Mouse (Mus musculus) C2C12 (cell line): Measurements from ENCODE around the gene Eppin. TPM values are rescaled to one million over a fixed set of nuclear protein-coding genes. Genes with fewer than 3 reads are reported as not detected.
A peak's percentile ranks its signal among the peaks of the same experiment; 100 is the strongest.
"Not testable (repeated sequence)": the region's sequence is repeated elsewhere in the genome, so short reads cannot be mapped to it uniquely, and the experiment has no call there.

ENCODE experiments used
- H3K27me3 ChIP-seq: one replicate; pipeline ENCODE4 v1.6.1; 2011; ENCODE audit not compliant: control insufficient read depth, insufficient read depth, insufficient read length
- H3K36me3 ChIP-seq: one replicate; pipeline ENCODE4 v1.6.1; 2011; ENCODE audit not compliant: control insufficient read depth, insufficient read depth
- H3K4me3 ChIP-seq: one replicate; pipeline ENCODE4 v1.5.1; 2011; ENCODE audit warnings: mild to moderate bottlenecking, control low read depth; ENCODE audit not compliant: poor library complexity, insufficient read depth, severe bottlenecking
- H3K79me2 ChIP-seq: one replicate; pipeline ENCODE4 v1.6.1; 2011; ENCODE audit not compliant: control insufficient read depth, insufficient read depth
- H3K79me3 ChIP-seq: one replicate; pipeline ENCODE4 v1.6.1; 2011; ENCODE audit warnings: low read depth, control low read depth
- H3ac ChIP-seq: one replicate; pipeline ENCODE3; 2011; ENCODE audit warnings: low read depth; ENCODE audit not compliant: control insufficient read depth, insufficient read length
- CEBPB ChIP-seq: IDR thresholded peaks from one replicate; pipeline ENCODE4 v1.6.1; 2011; ENCODE audit warnings: low read depth, mild to moderate bottlenecking, control low read depth, moderate library complexity
- CTCF ChIP-seq: IDR thresholded peaks from one replicate; pipeline ENCODE4 v1.5.1; 2011; ENCODE audit not compliant: control insufficient read depth, insufficient read depth, insufficient read length
- FOSL1 ChIP-seq: IDR thresholded peaks from one replicate; pipeline ENCODE4 v1.8.0; 2011; ENCODE audit warnings: mild to moderate bottlenecking, low read length; ENCODE audit not compliant: poor library complexity, insufficient read depth, severe bottlenecking
- MAX ChIP-seq: IDR thresholded peaks from one replicate; pipeline ENCODE4 v1.6.1; 2011; ENCODE audit warnings: mild to moderate bottlenecking, control low read depth
- MYOD1 ChIP-seq: IDR thresholded peaks from one replicate; pipeline ENCODE4 v1.6.1; 2011; ENCODE audit warnings: low read depth; ENCODE audit not compliant: control insufficient read depth, insufficient read length
- MYOG ChIP-seq: IDR thresholded peaks from one replicate; pipeline ENCODE4 v1.6.1; 2011; ENCODE audit not compliant: control insufficient read depth, insufficient read length; ENCODE audit errors: extremely low read depth
- USF1 ChIP-seq: IDR thresholded peaks from one replicate; pipeline ENCODE4 v1.6.1; 2011; ENCODE audit warnings: low read depth, mild to moderate bottlenecking, control low read depth, moderate library complexity
- polyA plus RNA-seq: library from polyadenylated mRNA; unstranded; fragments of >200 nt; fragmentation: generic; extraction: Trizol; gene quantifications from one replicate; pipeline ENCODE4 v1.2.1, GENCODE M21; 2012; ENCODE audit warnings: missing spikeins

The Eppin gene
- polyA plus RNA-seq, 1 experiment: not detected

DNA sequence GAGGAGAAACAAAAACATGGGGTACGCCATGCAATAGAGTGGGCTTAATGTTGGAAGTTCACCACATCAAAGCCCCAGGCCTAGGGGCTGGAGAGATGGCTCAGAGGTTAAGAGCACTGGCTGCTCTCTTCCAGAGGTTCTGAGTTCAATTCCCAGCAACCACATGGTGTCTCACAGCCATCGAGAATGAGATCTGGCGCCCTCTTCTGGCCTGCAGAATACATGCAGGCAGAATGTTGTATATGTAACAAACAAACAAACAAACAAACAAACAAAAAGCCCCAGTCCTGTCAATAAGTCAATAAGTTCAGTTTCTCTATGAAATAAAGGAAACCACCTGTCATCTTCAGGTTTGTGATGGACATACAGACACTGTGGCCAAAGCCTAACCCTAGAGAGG is 6.8 kb upstream of the Eppin start:
- TF ChIP-seq MYOG: no peak
- no peak for TF ChIP-seq MYOD1
- no peak for TF ChIP-seq CTCF
- TF ChIP-seq MAX: no peak
- no peak for TF ChIP-seq FOSL1
- no peak for TF ChIP-seq USF1
- TF ChIP-seq CEBPB: no peak

GRCm38 (mm10) chr2:164592014-164592413 is 1.4 kb downstream of the Eppin start:
- H3K27me3 ChIP-seq: peaks cover 53% of the 10 kb centered on the region
- H3ac ChIP-seq: no peak overlapping the region
- TF ChIP-seq FOSL1 (no peak), CTCF (peak; percentile 20)
- H3K79me3 ChIP-seq: no peaks in the 10 kb centered on the region
- no peak overlapping the region for H3K4me3 ChIP-seq
- H3K79me2 ChIP-seq: no peaks in the 10 kb centered on the region
- no peaks in the 10 kb centered on the region for H3K36me3 ChIP-seq

More for the DNA sequence above, 6.8 kb upstream of the Eppin start:
- H3K4me3 ChIP-seq: no peak overlapping the region
- no peaks in the 10 kb centered on the region for H3K36me3 ChIP-seq
- peaks cover 31% of the 10 kb centered on the region for H3K27me3 ChIP-seq
- H3K79me3 ChIP-seq: no peaks in the 10 kb centered on the region
- no peak overlapping the region for H3ac ChIP-seq
- no peaks in the 10 kb centered on the region for H3K79me2 ChIP-seq

GRCm38 (mm10) chr2:164585025-164585725 is 8.2 kb downstream of the Eppin start, which contains the start of gene Wfdc6a:
Gene Wfdc6a, minus strand, starts transcription at chr2:164585447.
- not testable (repeated sequence) for H3K4me3 ChIP-seq, H3K79me2 ChIP-seq, H3K36me3 ChIP-seq, H3ac ChIP-seq, H3K79me3 ChIP-seq
- H3K27me3 ChIP-seq: peaks cover 50% of the 10 kb centered on the region

DNA sequence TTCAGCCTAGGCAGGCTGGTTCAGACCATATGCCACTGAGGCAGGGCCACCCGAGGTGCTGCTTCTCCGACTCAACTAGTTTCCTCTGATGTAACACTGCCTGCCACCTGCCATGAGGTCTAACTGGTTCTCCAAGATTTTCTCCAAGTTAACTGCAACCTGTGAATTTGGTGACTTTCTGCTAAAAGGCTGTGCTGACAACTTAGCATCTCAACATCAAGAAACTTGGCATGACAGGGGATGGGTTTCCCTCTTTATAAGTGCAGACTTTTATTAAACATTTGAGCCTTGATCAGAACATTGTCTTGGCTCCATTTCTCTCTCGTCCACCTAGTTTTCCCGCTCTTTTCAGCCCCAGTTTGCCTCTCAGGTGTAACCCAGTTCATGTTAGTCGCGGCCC is 20.0 kb downstream of the Eppin start, which contains the start of gene Spint3:
Gene Spint3 (minus strand): TSS at position 101 of the 400 bp plus-strand sequence.
- H3K79me3 ChIP-seq, H3K4me3 ChIP-seq, H3ac ChIP-seq, H3K79me2 ChIP-seq, H3K36me3 ChIP-seq: not testable (repeated sequence)
- peaks cover 76% of the 10 kb centered on the region for H3K27me3 ChIP-seq

DNA sequence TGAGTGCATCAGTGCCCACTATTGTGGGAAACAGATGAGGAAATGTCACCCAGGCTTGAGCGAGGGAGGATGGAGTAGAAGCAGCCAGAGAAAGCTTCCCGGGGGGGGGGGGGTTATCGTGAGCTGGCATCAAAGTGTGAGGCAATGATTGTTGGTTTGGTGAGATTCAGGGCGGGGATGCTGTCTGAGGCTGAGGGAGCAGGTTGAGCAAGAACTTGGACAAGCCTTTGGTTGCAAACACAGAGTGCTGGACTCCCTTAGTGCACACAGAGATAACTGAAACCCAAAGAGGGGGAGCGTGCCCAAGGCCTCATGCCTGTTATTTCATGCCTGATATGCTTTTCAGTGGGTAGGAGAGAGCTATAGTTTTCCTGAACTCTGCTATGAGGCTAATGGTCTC is 25.9 kb downstream of the Eppin start:
- Histone ChIP-seq H3K36me3 (no peaks in the 10 kb centered on the region), H3K4me3 (no peak overlapping the region), H3K27me3 (peaks cover 77% of the 10 kb centered on the region), H3ac (no peak overlapping the region), H3K79me3 (no peaks in the 10 kb centered on the region), H3K79me2 (no peaks in the 10 kb centered on the region)
- TF ChIP-seq USF1 (no peak), FOSL1 (no peak), CEBPB (no peak)

DNA sequence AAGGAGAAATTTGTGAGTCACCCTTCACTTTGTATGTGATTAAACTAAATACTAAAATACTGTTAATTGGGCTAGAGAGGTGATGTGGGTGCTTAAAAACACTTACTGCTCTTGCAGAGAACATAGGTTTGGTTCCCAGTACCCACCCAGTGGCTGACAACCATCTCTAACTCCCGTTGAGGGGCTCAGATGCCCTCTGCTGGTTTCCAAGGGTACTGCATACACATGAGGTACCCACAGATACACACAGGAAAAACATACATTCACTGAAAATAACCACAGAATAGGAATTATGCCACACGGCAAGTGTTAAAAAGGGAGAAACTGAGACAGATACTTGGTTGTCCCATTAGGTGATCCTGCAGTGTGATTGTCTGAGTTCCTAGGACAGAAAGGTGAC is 26.4 kb downstream of the Eppin start:
- Histone ChIP-seq H3K36me3 (no peaks in the 10 kb centered on the region), H3K79me3 (no peaks in the 10 kb centered on the region), H3K4me3 (no peak overlapping the region), H3K27me3 (peaks cover 77% of the 10 kb centered on the region), H3K79me2 (no peaks in the 10 kb centered on the region), H3ac (no peak overlapping the region)
- TF ChIP-seq MYOG (no peak), MYOD1 (no peak), CTCF (no peak), USF1 (no peak), CEBPB (no peak), MAX (no peak), FOSL1 (no peak)

- Histone ChIP-seq H3K79me2 (no peaks in the 10 kb centered on the region), H3K4me3 (no peak overlapping the region), H3K36me3 (no peaks in the 10 kb centered on the region), H3K27me3 (peaks cover 58% of the 10 kb centered on the region), H3K79me3 (no peaks in the 10 kb centered on the region), H3ac (no peak overlapping the region)
- TF ChIP-seq MAX (no peak), USF1 (no peak), CEBPB (no peak), MYOD1 (no peak), CTCF (no peak), MYOG (no peak), FOSL1 (no peak)
Measured at GRCm38 (mm10) chr2:164564346-164564745, 29.0 kb downstream of the Eppin start.
